Mouse (Mus musculus): ENCODE data around the gene Rab26. TPM values are rescaled to one million over a fixed set of nuclear protein-coding genes. Genes with fewer than 3 reads are reported as not detected.
A peak's percentile ranks its signal among the peaks of the same experiment; 100 is the strongest.

Rab26 gene
- 5.7 and 6.6 TPM in 2 replicates for polyA plus RNA-seq (2015; fragmentation: Nextera tagmentation; extraction: Ambion mirVana)

DNA sequence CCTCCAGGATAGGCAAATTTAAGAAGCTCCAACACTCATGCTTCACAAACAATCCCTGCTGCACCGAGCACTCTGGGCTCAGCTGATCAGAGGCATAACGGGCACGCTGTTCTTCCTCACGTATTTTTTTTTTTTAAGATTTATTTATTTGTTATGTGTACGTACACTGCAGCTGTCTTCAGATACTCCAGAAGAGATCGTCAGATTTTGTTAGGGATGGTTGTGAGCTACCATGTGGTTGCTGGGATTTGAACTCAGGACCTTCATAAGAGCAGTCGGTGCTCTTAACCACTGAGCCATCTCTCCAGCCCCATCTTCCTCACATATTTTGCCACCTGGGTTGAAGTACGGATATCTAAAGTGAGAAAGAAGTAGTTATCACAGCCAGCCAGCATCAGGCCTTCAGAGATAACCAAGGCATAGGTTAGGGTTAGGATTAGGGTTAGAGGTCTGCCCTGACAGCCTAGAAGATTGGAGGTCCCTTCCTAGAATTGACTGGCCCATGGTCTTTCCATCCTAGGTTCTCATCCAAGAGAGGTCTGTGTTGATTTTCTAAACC is at the start of gene Rab26:
Gene Rab26 (minus strand): TSS at position 51 of the 559 bp plus-strand sequence.
- H3K9ac ChIP-seq (replicated peaks) = peak within 1 kb of the TSS; percentile 39
- H3K9me3 ChIP-seq = no peaks in the 10 kb centered on the region
- no peaks in the 10 kb centered on the region for H3K27me3 ChIP-seq
- no peak for ATAC-seq (replicated peaks)
- 86% methylated on average over 8 of the region's 8 CpGs for WGBS
- H3K4me1 ChIP-seq = peaks cover 49% of the 10 kb centered on the region
- H3K4me3 ChIP-seq = peak within 1 kb of the TSS; percentile 37
- no peaks in the 10 kb centered on the region for H3K36me3 ChIP-seq
- H3K4me2 ChIP-seq (replicated peaks) = peak within 1 kb of the TSS; percentile 53
- H3K27ac ChIP-seq (replicated peaks) = no peak within 1 kb of the TSS; the same call in 1 of the 2 replicates

DNA sequence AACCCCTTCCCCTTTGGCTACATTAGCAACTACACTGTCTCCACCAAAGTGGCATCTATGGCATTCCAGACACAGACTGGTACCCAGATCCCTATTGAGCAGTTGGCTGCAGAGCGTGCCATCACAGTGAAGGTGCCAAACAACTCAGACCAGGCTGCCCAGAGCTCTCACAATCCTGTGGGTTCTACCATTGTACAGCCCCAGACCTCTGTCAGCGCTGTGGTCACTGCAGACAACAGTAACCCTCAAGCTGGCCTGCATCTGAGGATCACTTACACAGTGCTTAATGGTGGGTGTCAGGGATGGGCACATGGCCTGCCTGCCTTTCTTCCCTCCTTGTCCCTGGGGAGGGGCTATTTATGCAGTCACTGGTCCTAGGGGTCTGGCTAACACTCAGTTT is 46.3 kb upstream of the Rab26 start:
- Histone ChIP-seq H3K4me3 (no peak overlapping the region), H3K27me3 (no peaks in the 10 kb centered on the region), H3K4me2 (replicated peaks) (no peak overlapping the region), H3K9ac (replicated peaks) (no peak overlapping the region), H3K4me1 (no peaks in the 10 kb centered on the region), H3K36me3 (peaks cover 67% of the 10 kb centered on the region), H3K27ac (replicated peaks) (no peak overlapping the region), H3K9me3 (no peaks in the 10 kb centered on the region)
- ATAC-seq (replicated peaks) = no peak
- WGBS = 100% methylated on average over 2 of the region's 2 CpGs

DNA sequence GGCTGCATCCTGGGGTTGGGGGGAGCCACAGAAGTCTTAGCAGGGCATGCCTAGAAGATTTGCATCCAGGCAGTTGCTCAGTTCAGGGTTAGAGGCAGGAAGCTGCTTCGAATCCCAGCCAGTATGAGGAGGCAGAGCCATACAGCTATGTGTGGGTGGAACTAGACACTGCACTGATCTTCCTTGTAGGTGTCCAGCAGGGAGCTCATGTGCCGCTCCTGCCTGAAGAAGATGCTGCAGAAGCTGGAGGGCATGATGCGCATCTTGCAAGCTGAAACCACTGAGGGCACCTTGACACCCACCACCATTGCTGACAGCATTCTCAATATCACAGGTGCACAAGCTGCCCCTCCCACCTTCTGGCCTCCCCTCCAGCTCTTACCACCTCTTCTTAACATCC is 45.5 kb upstream of the Rab26 start:
- no peak overlapping the region for H3K27ac ChIP-seq (replicated peaks)
- H3K9ac ChIP-seq (replicated peaks) = no peak overlapping the region
- 96% methylated on average over 3 of the region's 3 CpGs for WGBS
- H3K27me3 ChIP-seq = no peaks in the 10 kb centered on the region
- H3K36me3 ChIP-seq = peaks cover 66% of the 10 kb centered on the region
- H3K4me2 ChIP-seq (replicated peaks) = no peak overlapping the region
- no peaks in the 10 kb centered on the region for H3K4me1 ChIP-seq
- ATAC-seq (replicated peaks) = no peak
- no peak overlapping the region for H3K4me3 ChIP-seq
- no peaks in the 10 kb centered on the region for H3K9me3 ChIP-seq

DNA sequence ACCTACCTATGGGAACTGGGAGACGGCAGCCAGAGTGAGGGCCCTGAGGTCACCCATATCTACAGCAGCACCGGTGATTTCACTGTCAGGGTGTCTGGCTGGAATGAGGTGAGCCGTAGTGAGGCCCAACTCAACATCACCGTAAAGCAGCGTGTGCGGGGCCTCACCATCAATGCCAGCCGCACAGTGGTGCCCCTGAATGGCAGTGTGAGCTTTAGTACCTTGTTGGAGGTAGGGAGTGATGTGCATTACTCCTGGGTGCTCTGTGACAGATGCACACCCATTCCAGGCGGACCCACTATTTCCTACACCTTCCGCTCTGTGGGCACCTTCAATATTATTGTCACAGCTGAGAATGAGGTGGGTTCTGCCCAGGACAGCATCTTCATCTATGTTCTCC is 39.8 kb upstream of the Rab26 start:
- Histone ChIP-seq H3K4me1 (no peaks in the 10 kb centered on the region), H3K27me3 (no peaks in the 10 kb centered on the region), H3K36me3 (peaks cover 56% of the 10 kb centered on the region), H3K4me2 (replicated peaks) (no peak overlapping the region), H3K9me3 (no peaks in the 10 kb centered on the region), H3K9ac (replicated peaks) (no peak overlapping the region), H3K27ac (replicated peaks) (no peak overlapping the region), H3K4me3 (no peak overlapping the region)
- WGBS = 95% methylated on average over 9 of the region's 9 CpGs
- ATAC-seq (replicated peaks) = no peak

DNA sequence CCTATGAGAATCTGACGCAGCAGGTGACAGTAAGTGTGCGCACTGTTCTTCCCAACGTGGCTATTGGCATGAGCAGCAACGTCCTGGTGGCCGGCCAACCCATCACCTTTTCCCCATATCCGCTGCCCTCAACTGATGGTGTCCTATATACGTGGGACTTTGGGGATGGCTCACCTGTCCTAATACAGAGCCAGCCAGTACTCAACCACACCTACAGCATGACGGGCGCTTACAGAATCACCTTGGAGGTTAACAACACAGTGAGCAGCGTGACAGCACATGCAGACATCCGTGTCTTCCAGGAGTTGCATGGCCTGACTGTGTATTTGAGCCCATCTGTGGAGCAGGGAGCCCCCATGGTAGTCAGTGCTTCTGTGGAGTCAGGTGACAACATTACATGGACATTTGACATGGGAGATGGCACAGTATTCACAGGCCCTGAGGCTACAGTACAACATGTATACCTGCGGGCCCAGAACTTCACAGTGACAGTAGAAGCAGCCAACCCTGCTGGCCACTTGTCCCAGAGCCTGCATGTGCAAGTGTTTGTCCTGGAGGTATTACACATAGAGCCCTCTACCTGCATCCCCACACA is 38.7 kb upstream of the Rab26 start:
- H3K4me2 ChIP-seq (replicated peaks) = no peak overlapping the region
- 95% methylated on average over 12 of the region's 12 CpGs for WGBS
- H3K9me3 ChIP-seq = no peaks in the 10 kb centered on the region
- H3K36me3 ChIP-seq = peaks cover 45% of the 10 kb centered on the region
- no peak overlapping the region for H3K27ac ChIP-seq (replicated peaks)
- no peaks in the 10 kb centered on the region for H3K27me3 ChIP-seq
- H3K4me1 ChIP-seq = no peaks in the 10 kb centered on the region
- no peak for ATAC-seq (replicated peaks)
- H3K4me3 ChIP-seq = no peak overlapping the region
- H3K9ac ChIP-seq (replicated peaks) = no peak overlapping the region

DNA sequence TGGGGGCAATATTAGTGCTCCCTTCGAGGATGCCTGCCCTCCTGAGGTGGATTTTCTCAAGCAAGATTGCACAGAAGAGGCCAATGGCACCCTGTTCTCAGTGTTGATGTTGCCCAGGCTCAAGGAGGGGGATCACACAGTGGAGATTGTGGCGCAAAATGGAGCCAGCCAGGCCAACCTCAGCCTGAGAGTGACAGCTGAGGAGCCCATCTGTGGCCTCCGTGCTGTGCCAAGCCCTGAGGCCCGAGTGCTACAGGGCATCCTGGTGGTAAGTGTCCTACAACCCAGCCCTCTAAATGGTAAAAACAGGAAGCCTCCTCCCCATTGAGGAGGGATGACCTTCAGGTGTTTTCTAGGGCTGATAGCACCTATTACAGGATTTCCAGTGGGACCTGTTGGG is 35.8 kb upstream of the Rab26 start:
- no peaks in the 10 kb centered on the region for H3K27me3 ChIP-seq
- ATAC-seq (replicated peaks) = no peak
- no peaks in the 10 kb centered on the region for H3K9me3 ChIP-seq
- no peak overlapping the region for H3K4me3 ChIP-seq
- H3K4me2 ChIP-seq (replicated peaks) = no peak overlapping the region
- peaks cover 33% of the 10 kb centered on the region for H3K36me3 ChIP-seq
- H3K4me1 ChIP-seq = no peaks in the 10 kb centered on the region
- H3K9ac ChIP-seq (replicated peaks) = no peak overlapping the region
- 86% methylated on average over 4 of the region's 4 CpGs for WGBS
- H3K27ac ChIP-seq (replicated peaks) = no peak overlapping the region

DNA sequence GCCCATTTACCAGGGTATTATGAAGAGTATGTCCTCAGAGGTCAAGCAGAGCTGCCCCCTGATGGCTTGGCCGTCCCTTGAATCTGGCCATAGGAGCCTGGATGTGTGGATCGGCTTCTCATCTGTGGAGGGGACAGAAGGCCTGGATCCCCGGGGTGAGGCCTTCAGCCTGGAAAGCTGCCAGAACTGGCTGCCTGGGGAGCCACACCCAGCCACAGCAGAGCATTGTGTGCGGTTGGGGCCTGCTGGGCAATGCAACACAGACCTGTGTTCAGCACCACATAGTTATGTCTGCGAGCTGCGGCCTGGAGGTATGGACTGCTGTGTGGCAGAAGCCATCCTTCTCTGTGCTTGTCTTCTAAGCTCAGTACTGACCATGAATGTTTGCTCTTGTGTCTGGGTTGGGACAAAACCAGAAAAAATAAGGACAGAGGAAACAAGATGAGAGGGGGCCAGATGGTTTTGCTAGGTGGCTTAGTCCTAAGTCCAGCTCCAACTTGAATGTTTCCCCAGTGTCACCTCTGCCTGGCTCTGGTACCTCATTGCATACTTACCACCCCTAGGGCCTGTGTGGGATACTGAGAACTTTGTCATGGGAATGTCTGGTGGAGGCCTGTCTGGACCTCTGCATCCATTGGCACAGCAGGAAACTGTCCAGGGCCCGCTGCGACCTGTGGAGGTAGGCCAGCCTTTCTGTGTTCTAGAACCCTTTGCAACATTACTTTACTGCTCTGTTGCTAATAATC is 33.2 kb upstream of the Rab26 start:
- Histone ChIP-seq H3K9ac (replicated peaks) (no peak overlapping the region), H3K36me3 (peaks cover 23% of the 10 kb centered on the region), H3K9me3 (no peaks in the 10 kb centered on the region), H3K4me3 (no peak overlapping the region), H3K4me2 (replicated peaks) (no peak overlapping the region), H3K4me1 (no peaks in the 10 kb centered on the region), H3K27me3 (no peaks in the 10 kb centered on the region), H3K27ac (replicated peaks) (no peak overlapping the region)
- 71% methylated on average over 8 of the region's 8 CpGs for WGBS
- no peak for ATAC-seq (replicated peaks)

DNA sequence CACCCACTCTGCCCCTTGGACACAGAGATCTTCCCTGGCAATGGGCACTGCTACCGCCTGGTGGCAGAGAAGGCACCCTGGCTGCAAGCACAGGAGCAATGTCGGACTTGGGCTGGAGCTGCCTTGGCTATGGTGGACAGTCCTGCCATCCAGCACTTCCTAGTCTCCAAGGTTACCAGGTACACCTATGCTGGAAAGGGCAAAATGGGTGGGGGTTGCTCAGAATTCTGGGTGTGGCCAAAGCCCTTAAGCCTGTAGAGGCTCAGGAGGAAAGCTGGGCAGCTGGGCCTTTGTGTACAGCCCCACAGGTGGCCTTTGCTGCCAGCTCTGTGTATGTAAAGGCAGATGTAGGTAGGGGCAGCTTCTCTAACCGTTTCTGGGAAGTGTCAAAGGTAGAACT is 31.8 kb upstream of the Rab26 start:
- Histone ChIP-seq H3K9me3 (no peaks in the 10 kb centered on the region), H3K4me2 (replicated peaks) (no peak overlapping the region), H3K4me1 (no peaks in the 10 kb centered on the region), H3K36me3 (peaks cover 11% of the 10 kb centered on the region), H3K4me3 (no peak overlapping the region), H3K27me3 (no peaks in the 10 kb centered on the region), H3K9ac (replicated peaks) (no peak overlapping the region), H3K27ac (replicated peaks) (no peak overlapping the region)
- 67% methylated on average over 3 of the region's 3 CpGs for WGBS
- no peak for ATAC-seq (replicated peaks)

DNA sequence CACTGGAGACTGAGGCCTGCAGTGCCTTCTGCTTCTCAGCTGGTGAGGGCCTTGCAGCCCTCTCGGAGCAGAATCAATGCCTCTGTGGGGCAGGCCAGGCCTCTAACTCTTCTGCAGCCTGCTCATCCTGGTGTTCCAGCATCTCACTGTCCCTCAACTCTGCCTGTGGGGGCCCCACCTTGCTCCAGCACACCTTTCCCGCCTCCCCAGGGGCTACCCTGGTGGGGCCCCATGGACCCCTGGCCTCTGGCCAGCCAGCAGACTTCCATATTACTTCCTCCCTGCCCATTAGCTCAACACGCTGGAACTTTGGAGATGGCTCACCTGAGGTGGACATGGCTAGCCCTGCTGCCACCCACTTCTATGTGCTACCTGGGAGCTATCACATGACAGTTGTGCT is 31.1 kb upstream of the Rab26 start:
- Histone ChIP-seq H3K36me3 (peaks cover 5% of the 10 kb centered on the region), H3K4me3 (no peak overlapping the region), H3K27ac (replicated peaks) (no peak overlapping the region), H3K4me2 (replicated peaks) (no peak overlapping the region), H3K9me3 (no peaks in the 10 kb centered on the region), H3K9ac (replicated peaks) (no peak overlapping the region), H3K27me3 (no peaks in the 10 kb centered on the region), H3K4me1 (no peaks in the 10 kb centered on the region)
- ATAC-seq (replicated peaks) = no peak
- 90% methylated on average over 3 of the region's 3 CpGs for WGBS

DNA sequence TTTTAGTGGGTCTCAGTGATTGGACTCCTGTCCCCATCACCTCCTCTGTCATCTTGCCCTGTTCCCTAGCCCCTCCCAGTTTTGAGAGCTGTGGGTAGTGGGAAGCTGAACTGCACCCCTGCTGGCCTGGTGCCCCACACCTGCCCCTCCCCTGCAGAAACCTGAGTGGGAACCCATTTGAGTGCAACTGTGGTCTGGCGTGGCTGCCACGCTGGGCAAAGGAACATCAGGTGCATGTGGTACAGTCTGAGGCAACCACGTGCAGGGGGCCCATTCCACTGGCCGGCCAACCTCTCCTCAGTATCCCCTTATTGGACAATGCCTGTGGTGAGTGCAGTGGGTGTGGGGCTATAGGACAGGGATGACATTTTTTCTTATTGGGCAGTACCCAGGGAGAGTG is 30.4 kb upstream of the Rab26 start:
- no peak for ATAC-seq (replicated peaks)
- Histone ChIP-seq H3K9ac (replicated peaks) (no peak overlapping the region), H3K27me3 (no peaks in the 10 kb centered on the region), H3K27ac (replicated peaks) (no peak overlapping the region), H3K36me3 (no peaks in the 10 kb centered on the region; the same call in 1 of the 2 replicates), H3K4me3 (no peak overlapping the region), H3K4me1 (peaks cover under 1% of the 10 kb centered on the region; the same call in 1 of the 2 replicates), H3K9me3 (no peaks in the 10 kb centered on the region), H3K4me2 (replicated peaks) (no peak overlapping the region)
- 88% methylated on average over 4 of the region's 4 CpGs for WGBS

DNA sequence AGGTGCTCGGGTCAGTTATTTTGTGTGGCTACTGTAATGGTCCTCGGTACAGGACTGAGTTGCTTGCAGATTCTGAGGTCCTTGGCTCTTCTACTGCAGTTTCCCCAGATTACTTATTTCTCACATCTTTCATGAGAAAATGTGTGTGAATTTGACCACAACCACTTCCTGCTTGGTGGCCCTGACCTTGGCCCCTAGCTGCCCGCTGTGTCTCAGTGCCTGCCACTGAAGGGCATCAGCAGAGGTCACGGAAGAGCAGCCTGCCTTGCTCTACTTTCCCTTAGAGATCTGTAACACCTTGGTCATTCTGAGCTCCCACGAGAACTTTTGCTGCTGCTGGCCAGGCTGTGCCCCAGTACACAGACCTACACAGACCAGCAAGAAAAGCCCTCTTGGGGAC is 29.6 kb upstream of the Rab26 start:
- Histone ChIP-seq H3K9me3 (no peaks in the 10 kb centered on the region), H3K4me2 (replicated peaks) (no peak overlapping the region), H3K27me3 (no peaks in the 10 kb centered on the region), H3K36me3 (no peaks in the 10 kb centered on the region), H3K4me3 (no peak overlapping the region), H3K9ac (replicated peaks) (no peak overlapping the region), H3K27ac (replicated peaks) (no peak overlapping the region), H3K4me1 (peaks cover 8% of the 10 kb centered on the region)
- no peak for ATAC-seq (replicated peaks)
- 90% methylated on average over 5 of the region's 5 CpGs for WGBS

DNA sequence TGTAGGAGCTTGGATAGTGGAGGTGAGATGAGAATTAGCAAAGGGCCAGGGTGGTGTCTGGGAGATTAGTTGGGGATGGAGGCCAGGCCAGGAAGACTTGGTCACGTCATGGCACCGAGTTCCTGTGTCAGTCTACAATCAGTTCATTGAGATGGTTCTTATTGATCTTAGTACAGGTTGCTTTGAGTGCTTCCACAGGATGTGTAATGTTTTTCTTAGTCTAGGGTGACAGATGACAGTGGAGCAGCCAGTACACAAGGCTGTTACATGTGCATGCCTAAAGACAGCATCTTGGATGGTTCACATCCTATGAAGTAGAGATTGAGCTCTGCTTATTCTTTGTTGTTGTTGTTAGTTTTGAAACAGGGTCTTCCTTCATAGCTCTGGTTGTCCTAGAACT is 27.6 kb upstream of the Rab26 start:
- ATAC-seq (replicated peaks) = no peak
- Histone ChIP-seq H3K27ac (replicated peaks) (no peak overlapping the region), H3K9ac (replicated peaks) (no peak overlapping the region), H3K27me3 (no peaks in the 10 kb centered on the region), H3K4me2 (replicated peaks) (no peak overlapping the region), H3K9me3 (no peaks in the 10 kb centered on the region), H3K4me3 (no peak overlapping the region), H3K36me3 (no peaks in the 10 kb centered on the region), H3K4me1 (peaks cover 17% of the 10 kb centered on the region)
- WGBS = 94% methylated on average over 2 of the region's 2 CpGs

All from forebrain, embryonic 15.5 days (tissue).